Mouse (Mus musculus) naive thymus-derived CD4-positive, alpha-beta T cell, adult 2 months (primary cell): ENCODE data around the gene Fgd5.
"Not testable (repeated sequence)": the region's sequence is repeated elsewhere in the genome, so short reads cannot be mapped to it uniquely, and the experiment has no call there.

Source experiments
- DNase-seq: peaks from one replicate; pipeline ENCODE4 v3.0.0-alpha.2; 2011; ENCODE audit warnings: low read depth

Fgd5 gene

DNA sequence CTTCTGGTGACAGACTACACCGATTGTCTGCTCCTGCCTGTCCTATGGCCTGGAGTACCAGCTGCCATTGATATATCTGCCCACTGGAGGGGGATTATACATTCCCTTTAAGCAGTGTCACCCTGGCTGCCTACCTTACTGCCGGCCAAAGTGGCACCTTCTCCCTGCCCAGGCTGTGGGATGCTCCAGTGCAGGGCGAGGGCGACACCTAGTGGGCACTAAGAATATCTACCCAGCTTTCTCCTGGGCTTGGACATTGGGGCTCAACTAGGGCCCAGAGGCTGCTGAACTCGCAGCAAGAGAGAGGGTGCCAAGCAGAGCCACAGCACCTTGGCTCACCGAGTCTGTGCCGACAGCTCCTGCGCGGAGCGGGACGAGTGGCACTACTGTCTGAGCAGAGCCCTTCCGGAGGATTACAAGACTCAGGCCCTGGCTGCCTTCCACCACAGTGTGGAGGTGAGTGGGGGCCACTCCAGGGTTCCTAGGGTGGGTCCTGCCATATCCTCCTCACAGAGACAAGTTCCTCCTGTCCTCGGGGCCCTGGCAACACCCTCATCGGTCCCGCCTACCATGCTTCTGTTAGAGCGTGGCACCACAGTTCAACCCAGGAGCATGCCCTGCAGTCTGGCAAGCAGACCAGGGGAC lies 88.6 kb downstream of the Fgd5 start:
- peak; percentile 79 for DNase-seq

DNA sequence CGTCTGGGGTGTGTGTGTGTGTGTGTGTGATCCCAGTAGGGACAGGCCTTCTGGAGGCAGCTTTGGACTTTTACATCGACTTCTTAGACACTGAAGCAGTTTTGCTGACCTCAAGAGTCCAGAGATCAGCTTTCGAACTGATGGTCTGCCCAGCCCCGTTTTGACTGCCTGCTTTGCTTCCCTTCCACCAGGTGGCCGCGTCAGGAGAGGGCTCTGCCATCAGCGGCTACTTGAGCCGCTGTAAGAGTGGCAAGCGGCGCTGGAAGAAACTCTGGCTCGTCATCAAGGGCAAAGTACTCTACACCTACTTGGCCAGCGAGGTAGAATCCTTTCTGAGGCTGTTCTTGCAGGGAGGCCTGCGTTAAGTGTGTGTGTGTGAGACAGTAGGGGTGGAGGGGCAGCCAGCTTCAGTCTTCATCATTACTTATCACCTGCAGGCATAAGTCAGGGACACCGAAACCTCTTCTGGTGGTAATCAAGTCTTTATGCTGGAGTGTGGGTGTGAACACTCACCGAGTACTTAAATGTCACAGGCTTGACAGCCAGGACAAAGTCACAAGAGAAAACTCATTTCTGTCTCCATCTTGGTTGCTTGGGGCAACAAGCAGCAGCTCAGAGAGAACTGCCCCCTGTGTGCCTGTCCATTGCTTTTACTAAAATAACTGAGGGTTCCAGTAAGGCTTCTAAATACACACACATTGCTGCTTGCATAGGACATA lies 92.6 kb downstream of the Fgd5 start:
- DNase-seq, result no peak

DNA sequence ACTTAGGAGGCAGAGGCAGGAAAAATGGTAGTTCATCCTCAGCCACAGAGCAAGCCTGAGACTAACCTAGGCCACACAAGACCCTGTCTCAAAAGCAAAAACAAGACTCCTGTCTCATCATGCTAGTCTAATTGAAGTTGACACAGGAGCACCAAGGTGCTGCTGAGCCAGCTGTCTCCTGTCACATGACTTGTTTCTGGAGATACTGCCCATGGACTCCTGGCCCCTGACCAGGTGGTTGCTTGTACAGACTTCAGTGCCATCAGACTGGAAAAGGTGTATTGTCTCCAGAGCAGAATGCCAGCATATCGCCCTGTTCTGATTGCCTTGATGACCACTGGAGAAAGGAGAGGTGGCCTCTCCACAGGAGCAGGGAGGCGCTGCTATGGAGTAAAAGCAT lies 102.1 kb downstream of the Fgd5 start:
- no peak for DNase-seq

DNA sequence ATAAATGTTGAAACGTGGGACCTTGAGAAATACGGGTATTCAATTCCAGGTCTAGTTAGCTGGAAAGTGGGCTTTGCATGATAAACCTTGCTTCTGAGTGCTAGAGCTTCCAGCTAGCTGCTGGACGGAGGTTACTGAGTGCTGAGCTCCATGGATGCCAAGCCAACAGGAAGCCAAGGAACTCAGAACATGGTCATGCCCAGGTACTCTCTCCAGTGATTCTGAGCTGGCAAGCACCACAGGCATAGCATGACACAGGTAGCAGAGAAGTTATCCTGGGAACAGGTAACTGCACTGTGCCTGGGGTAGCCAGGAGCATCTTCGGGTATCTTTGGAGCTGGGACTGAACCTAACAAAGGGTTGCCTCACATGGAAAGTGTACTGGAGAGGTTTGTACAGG lies 104.1 kb downstream of the Fgd5 start:
- DNase-seq, result no peak

DNA sequence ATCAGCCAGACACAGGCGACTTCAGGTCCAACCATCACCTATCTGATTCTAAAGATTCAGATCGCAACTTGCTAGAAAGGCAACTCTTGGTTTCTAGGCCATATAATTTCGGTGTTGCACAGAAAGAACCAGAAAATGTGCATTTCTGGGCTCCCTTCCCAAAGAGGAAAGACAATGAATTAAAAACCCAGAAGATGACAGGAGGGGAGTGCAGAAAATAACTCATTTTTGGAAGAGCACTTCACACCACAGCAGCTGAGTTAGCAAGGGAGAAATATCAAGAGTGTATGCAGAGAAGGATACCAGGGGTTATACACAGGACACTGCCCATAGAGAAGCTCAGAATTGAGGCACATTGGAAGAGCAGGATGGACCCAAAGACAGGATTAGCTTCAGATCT lies 106.3 kb downstream of the Fgd5 start:
- no peak for DNase-seq

DNA sequence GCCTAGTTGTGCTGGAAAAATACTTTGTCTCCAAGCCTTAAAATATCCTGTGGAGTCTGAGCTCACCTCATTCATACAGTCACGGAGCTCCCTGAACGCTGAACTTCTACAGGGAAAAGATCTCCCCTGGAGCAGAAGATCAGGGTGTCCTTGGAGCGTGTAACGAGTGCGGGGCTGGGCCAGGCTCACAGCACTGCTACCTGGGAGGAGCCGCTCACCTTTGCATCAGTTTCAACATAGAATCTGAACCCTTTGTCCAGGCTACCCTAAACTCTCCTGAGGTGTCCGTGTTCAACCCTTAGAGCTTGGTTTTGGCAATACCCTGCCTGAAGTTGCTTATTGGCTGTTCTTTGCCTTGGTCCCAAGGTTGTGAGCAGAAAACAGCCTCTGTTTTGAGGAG lies 110.5 kb downstream of the Fgd5 start:
- DNase-seq, result not testable (repeated sequence)

DNA sequence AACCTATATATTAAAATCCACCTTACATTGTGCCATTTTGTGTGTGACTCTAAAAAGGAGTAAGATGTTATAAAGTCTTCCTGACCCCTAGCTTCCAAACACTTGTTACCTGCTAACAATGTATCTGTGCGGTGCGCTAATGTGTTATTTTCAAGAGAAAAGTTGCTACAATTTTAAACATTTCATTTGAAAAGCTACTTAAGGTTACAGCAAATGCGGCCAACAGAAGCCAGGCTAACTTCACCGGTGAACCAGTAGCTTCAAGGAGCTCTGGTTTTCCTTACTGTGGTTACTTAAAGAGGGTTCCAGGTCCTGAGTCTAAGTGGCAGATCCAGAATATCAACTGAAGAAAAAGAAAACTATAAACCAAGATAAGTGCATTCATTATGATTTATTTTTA lies 111.3 kb downstream of the Fgd5 start:
- DNase-seq, result no peak

DNA sequence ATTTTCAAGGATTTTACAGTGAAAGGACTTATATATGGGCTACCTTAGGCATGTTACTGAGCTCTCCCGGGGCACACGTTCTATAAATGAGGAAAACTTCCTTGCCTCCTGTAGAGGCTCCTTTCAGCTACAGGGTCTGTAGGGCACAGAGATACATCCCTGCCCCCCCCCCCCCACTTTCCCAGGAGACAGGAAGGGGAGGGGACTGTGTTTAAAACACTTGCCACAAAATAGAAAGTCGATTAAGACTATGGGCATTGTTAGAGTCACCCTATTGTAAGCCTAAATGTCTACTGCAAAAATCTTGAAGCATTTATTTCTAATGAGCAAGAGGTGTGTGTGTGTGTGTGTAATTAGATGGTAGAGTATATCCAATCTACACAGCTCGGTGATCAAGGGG lies 111.8 kb downstream of the Fgd5 start:
- no peak for DNase-seq

DNA sequence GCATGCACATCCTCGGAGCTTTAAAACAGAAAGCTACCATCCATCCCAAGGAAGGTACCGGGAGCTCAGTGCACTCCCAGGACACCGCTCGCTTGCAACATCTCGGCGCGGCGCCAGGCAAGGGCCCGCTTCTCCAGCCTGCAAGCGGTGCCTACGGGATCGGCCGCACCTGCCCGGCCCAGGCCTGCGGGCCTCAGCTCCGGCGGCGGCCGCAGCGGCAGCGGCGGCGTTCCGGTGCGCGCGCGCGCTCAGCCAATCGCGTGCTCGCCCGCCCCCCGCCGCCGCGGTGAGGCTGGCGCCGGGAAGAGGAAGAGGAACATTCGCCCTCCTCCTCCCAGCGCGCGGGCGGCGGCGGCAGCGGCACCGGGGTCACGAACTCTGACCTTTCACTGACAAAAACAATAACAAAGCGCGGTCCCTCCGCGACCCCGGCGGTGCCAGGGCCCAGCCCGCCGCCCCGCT lies 112.5 kb downstream of the Fgd5 start, which contains the start of gene Nr2c2:
Gene Nr2c2 (plus strand): TSS at position 261 of the 462 bp plus-strand sequence.
- peak; percentile 86 for DNase-seq

DNA sequence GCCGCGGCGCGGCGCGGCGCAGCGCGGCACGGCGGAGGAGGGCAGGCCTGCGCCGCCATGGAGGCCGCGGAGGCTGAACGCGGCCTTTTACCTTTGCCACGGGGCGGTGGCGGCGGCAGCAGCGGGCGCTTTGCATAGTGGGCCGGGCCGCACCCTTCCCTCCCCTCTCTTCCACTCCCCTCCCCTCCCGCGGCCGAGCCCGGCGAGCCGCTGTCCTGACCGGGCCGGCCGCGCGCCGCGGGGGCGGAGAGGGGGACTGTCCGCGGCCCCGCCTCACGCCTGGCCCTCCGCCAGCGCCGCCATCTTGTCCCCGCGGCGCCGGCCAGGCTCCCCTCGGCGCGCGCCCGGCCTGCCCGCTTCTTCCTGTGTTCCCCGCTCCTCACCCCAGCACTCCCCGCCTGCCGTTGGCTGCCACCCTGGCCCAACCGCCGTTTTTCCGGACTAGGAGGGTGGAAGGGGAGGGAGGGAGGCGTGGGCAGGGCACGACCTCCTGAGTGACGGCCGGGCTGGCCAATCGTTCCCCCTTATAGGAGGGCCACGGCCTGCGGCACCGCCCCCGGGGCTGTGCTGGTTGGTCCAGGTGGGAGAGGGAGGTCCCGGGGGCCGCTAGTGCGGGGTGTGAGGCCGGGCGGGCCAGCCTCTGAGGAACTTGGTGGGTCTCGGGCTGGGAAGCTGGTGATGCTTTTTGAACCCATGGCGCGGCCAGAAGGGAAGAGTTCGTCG lies 113.2 kb downstream of the Fgd5 start:
- peak; percentile 100 for DNase-seq

DNA sequence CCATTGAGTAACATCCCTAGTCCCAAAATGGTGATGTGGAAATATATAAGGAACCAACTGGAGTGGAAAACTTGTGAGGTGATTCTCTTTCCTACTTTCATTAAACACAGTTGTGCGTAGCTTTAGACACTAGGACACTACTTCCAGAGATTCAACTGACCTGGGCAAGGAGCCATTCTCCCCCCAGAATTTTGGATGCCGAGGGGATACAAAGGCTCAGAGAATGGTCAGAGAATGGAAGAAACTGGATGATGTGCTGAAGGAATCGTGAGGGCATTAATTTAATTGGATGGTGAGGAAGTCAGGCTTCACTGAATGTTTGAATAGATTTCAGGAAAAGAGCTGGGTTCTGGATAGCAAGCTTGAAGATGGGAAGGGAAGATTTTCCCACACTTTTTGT lies 114.1 kb downstream of the Fgd5 start:
- DNase-seq, result no peak

DNA sequence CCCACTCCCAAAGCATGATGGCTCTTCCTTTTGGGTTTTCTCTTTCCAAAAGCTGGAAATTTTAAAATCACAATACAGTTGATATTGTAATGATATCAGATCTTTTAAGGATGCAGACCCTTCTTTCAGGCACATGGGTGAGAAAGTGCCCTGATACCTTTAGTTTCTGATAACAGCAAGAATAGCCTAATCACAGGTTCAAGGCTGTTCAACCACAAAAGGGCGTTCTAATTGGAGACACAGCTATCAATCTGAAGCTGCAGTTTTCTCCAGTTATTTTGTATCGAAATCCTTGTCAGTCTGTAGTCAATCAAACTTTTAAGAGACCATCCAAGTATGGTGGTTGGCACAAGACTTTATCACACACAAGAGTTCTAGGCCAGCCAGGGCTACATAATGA lies 115.2 kb downstream of the Fgd5 start:
- DNase-seq, result no peak

DNA sequence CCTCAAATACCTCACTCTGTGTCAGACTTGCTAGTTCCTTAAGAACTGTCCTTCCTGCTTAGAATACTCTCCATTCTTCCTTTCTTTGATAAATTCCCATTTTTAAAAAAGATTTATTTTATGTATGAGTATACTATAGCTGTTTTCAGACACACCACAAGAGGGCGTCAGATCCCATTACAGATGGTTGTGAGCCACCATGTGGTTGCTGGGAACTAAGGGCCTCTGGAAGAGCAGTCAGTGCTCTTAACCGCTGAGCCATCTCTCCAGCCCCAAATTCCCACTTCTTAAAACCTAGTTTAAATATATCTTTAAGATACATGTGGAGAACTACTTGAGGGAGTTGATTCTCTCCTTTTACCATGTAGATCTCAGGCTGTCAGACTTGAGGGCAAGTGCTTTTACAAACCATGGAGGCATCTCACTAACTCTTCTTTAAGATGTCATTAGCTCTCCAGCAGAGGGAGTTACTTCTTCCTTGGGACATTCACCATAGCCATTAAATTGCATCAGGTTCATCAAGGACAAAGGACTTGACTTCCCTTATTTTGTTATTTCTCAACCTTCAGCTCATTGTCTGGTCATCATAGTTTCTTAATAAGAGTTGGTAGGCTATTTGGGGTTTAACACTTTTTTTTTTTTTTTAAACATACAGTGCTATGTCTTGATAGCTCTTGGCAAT lies 122.1 kb downstream of the Fgd5 start:
- DNase-seq, result no peak

DNA sequence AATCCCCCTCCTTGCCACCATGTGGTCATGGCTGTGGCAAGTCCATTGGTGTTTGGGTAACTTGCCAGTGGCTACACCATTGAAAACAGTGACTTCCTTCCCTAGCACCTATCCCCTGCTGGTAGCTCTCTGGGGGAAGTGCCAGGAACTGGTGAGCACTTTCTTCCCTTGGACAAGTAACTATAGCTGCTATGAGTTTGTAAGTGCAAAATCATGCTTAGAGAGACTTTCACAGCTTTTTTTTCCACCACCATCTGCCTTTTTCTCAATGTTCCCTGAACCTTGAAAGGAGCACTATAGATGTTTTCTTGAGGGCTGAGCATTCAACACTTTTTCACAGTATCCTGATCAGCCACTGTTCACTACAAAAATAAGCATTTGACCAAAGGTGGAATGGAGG lies 145.9 kb downstream of the Fgd5 start:
- DNase-seq, result no peak
